Mouse (Mus musculus): Measurements from ENCODE around the gene Dmtf1.

DNA sequence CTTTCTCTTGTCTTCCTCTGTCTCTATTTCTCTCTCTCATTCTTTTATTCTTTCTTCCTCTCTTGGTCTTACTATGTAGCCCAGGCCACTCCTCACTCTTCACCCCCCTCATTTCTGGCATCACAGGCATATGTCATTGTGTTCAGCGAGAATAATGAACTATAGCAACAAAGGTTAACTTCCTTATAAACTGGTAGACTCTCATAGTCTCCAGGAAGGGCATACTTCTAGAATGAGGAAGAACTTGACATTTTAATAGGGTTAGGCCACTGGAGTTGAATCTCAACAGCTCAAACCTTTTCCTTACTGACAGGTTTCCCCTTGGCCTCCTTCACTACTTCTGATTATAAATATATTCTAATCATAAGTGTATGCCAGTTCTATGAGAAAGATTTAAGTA is 24.9 kb upstream of the Dmtf1 start:
- TF ChIP-seq POLR2A (IDR thresholded peaks at IDR 0.05; ENCODE audit: insufficient read depth, low read length), result no peak
- no peak for TF ChIP-seq CTCF (IDR thresholded peaks at IDR 0.05; ENCODE audit: low read depth, low read length)

Data from ES-Bruce4 (cell line).